Mouse (Mus musculus) megakaryocyte, adult 5-6 weeks (primary cell): ENCODE measurements around the gene Tdrd3. TPM values are rescaled to one million over a fixed set of nuclear protein-coding genes. Genes with fewer than 3 reads are reported as not detected.

Source experiments
- ATAC-seq: 2 replicates; pipeline ENCODE4 v1.8.0; 2016; ENCODE audit warnings: mild to moderate bottlenecking, inconsistent platforms; ENCODE audit not compliant: poor library complexity, severe bottlenecking
- total RNA-seq, 2 experiments: library from RNA; stranded (forward) in 1 of 2; stranded (reverse) in 1 of 2; fragments of 153-499, 151-499 nt in 1 of 2; fragments of 221-1000, 200-1000 nt in 1 of 2; gene quantifications; 2 replicates each; pipeline versions ENCODE4 v1.2.3 to v1.2.4; 2015 to 2017

Gene Tdrd3
- total RNA-seq, 2 experiments from 2014 or later: 12.7 to 18.2 TPM

DNA sequence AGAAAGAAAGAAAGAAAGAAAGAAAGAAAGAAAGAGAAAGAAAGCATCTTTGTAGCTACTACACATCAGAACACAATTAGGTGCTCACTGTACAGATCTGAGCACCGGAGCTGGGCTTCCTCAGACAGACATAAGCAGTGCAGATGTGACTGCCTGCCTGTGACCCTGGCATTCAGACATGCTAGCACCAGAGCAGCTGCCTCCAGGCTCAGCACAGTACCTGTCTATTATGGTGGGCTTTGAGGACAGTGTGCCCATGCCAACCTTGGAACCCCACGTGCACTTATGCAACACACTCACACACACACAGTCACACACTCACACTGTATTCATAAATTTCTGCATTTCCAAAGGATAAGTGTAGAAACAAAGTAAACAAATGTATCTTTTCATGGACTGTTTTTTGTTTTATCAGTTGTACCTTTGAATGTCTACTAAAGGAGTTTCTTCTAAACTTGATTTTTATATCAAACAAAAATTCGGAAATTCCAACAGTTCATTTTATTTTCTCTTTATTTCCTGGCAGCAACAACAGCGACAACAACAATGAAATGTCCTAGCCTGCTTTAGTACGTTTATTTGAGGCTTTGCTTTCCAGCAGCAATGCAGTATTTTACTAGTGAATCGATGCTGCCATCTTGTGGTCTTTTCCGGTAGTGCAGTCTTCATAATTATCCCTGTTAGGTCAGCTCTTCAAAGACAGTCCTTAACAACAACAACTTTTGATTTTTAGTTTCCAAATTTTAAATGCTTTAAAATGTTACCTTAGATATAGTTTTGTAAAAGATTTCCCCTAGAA lies 35.4 kb downstream of the Tdrd3 start:
- peak; percentile 96 for ATAC-seq

DNA sequence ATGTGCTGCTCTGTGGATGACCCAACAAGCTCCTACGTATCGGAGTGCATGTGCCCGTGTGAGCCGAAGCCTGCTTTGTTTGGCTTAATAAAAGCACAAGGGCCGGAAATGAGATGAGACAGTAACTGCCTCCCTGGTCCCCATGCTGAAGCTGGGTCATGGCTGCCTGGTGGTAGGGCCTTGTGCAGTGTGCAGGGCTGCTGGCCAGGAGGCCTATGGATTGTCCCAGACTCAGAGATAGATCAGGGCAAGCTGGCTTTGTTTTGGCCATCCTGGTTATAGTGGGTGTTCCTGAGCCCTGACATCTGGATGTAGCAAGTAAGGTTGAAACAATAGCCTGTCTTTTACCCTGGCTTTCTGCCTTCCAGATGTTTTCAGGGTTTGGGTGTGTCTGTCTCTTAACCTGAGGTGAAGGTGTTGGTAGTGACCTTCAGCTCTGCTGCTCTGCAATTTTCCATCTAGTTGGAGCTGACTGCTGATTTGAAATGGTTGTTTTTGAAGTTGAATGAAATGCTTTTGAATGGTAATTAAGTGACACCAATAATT lies 39.3 kb downstream of the Tdrd3 start:
- no peak for ATAC-seq

DNA sequence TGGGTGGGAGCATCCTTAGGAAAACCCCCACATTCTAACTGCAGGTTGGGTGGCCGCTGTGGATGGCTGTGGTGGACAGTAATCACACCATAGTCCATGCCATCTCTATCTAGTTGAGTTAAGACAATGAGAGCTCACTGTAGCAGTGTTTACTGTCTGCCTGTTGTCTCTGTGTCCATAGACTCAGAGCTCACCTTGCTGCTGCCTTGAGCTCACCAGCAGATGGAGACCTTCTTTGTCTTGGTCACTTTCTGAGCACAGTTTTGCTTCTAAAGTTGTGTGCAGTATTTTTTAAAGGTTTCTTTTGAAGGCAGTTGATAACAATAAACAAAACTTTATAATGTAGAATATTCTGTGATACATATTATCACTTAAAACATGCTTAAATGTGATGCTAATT lies 43.3 kb downstream of the Tdrd3 start:
- no peak for ATAC-seq

DNA sequence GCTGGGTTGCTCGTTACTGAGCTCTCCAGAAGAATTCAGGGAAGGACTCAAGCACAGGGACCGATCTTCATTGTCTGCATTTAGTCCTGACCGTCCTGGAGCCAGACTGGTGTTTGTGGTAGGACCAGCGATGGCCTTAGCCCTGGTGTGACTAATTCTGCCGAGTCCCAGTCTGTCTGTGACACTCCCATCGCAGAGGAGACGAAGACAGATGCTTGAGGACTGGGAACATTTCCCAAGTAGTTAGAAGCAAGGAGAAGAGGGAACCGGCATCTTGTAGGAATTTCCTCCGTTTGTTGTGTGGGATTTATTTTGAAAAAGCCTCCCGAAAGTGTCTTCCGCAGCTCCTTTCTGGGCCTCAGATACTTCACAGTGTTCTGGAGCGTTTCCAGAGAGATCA lies 45.1 kb downstream of the Tdrd3 start:
- ATAC-seq: no peak

DNA sequence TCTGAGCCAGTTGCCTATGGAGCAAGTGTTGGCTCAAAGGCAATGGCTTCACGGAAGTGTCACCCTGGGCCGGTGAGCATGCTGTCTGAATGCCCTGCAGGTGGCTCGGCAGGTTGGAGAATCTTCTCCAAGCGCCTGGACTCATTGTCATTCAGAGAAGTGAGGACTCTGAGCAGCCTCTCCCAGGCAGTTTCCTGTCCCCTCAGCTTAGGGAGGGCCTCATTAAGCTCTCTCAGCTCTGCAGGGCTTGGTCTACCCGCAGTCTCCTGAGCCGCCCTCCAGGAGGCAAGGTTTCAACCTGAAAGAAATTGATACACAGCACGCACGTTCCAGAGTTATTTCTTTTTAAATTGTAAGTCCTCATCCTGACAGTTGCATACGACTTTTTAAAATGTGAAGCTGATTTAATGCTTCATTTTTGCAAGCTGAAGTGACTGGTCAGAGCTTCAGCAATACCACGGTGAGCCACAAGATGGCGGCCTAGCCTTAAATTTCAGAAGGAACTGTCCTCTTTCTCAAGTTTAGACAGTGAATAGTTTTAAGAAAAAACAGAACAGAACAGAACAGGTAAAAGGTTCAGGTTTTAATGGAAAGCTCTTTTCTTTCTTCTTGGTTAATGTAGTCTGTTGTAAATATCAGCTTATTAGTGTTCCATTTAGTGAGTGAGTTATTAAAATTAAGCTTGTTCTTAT lies 47.7 kb downstream of the Tdrd3 start:
- ATAC-seq: peak; percentile 91

DNA sequence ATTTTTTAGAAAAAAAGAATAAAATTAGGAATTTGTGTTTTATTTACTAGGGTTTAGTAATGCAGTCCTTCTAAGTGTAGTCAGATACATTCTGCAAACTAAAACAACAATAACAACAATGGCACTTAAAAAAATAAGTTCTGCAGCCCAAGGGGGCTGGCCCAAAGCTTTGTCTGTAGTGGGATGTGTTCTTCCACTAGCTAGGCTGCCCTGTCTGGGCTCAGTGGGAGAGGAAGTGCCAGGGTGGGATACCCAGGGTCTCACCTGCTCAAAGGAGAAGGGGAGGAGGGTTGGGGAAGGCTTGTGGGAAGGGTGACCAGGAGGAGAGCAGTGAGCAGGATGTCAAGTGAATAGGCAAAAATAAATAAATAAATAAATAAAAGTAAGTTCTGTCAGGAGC lies 48.2 kb downstream of the Tdrd3 start:
- no peak for ATAC-seq

DNA sequence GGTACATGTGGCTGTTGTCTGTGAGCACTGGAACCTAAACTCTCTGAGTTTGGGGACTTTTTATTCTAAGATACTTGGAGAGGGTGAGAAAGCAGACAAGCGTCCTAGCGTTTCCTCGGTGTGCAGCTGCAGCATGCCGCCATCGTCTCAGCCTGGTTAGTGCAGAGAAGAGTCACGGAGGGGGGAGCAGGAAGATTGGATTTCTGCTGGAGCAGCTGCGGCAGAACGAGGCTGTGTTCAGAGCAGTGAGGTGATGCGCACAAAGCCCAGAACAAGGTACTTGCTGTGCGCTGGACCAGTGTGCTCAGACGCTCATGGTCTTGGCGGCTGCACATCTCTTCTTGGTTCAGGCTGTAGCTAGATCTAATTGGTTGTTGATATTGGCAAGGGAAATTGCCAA lies 51.1 kb downstream of the Tdrd3 start:
- ATAC-seq: no peak

DNA sequence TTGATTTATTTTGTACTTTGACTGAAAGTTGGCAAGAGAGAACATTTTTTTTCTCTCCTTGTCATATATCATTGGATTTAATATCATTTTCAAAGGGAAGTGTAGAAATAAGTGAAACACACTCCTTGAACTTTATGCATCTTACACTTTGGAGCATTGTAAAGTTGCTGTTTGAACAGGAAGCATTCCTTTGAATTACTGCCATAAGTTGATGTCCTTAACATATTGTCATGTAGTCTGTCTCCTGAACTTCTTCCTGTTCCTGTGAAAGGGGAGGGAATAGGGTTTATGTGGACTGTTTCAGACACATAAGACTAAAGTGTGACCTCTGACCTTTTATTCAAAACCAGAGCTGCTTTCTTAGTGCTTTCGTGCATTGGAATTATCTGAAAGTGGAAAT lies 55.1 kb downstream of the Tdrd3 start:
- ATAC-seq: no peak

DNA sequence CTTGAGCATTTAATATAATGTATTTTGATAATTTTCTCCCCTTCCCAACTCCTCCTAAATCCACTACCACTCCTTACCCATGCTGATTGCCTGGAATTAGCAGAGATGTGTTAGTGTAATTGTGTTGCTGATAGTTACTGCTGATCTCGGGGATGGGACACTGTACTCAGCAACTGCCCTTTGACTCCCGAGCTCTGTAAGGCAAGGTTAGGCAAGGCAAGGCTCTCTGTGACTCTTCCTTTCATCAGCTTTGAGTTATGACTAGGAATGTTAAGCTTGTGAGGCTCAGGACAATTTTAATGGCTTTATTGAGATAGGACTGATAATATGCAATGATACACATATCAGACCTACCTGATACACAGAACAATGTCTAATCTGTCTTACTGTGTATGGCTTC lies 56.3 kb downstream of the Tdrd3 start:
- ATAC-seq: no peak

DNA sequence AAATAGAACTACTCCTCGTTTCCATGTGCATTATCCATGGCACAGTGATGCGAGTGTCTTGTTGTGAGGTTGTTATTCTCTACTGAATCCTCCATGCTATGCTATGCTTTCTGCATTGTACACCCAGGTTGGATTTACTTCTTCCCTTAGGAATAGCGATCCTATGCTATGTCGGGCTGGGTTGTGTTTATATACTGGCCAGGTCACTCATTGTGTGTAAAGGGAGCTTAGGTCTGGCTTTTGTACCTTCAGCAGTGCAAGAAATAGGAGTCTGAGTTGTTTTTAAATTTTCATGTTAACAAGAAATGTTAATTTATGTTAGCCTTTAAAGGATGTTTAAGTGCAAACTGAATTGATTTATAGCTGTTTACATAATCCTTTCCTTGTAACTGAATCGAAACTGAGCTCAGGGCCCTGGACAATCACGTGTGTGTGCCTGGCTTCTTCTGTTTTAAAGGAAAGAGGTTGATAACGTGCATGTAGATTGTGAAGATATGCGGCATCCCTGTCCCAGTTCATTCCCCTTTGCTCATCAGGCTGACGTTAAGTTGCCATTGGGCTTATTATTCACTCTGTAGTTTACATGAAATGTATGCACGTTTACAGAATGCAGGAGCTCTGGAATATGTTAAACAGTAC lies 59.4 kb downstream of the Tdrd3 start:
- ATAC-seq: no peak

DNA sequence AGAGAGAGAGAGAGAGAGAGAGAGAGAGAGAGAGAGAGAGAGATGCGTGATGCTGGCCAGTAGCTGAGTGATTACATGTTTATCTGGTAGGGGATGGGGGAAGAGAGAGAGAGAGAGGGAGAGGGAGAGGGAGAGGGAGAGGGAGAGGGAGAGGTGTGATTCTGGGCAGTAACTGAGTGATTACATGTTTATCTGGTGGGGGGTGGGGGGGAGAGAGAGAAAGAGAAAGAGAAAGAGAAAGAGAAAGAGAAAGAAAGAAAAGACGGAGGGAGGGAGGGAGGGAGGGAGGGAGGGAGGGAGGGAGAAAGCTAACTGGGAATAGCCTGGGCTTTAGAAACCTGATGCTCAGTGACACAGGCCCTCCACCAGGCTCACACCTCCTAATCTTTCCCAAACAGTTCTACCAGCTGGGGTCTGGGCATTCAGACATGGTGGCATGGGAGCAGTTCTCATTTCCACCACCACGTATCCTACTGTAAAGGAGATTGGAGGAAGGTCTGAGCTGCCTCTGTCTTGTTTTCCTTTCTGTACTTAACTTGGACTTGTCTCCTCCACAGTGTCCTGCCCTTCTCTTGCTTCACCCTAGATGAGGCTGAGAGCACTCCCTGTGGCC lies 62.0 kb downstream of the Tdrd3 start:
- no peak for ATAC-seq

DNA sequence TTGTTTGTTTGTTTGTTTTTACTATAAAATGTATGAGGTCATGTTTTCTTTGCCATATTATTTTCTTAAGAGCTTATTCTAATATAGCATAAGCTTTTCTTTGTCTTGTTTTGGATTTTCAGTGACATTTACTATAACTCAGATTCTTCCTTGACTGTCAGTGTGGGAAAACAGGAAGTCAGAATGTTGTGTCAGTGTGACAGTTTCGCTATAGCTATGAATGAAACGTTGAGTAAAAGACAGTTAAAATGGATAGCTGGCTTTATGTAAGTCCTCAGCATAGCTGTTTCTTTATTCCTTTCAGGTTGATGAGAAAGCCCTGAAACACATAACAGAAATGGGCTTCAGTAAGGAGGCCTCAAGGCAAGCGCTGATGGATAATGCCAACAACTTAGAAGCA lies 69.4 kb downstream of the Tdrd3 start:
- peak; percentile 62; the same call in 1 of the 2 replicates for ATAC-seq

DNA sequence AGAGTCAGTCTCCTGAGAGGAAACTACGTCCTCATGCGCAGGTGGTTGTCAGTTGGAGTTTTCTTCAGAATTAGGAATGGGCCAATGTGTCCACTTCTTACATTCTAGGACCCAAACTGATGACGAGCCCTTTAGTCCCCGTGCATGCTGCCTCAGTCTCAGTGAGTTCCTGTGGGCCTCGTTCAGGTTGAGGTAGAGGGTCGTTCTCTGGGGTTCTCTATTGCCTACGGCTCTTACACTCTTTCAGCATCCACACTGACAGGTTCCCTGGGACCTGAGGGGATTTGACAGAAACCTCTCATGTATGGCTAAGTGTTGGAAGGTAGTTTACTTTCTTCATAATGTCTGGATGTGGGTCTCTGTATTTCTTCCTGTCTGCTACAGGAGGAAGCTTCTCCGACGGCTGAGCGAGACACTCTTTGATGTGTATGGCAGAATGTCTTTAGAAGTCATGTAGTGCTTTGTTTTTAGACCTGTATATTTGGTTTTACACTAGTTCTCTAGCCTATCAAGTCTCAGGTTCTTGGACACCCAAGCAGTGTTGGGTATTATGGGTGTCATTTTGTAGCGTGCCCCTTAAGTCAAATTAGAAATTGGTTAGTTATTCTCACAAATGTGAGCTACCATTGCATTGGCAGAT lies 81.6 kb downstream of the Tdrd3 start:
- ATAC-seq: no peak

DNA sequence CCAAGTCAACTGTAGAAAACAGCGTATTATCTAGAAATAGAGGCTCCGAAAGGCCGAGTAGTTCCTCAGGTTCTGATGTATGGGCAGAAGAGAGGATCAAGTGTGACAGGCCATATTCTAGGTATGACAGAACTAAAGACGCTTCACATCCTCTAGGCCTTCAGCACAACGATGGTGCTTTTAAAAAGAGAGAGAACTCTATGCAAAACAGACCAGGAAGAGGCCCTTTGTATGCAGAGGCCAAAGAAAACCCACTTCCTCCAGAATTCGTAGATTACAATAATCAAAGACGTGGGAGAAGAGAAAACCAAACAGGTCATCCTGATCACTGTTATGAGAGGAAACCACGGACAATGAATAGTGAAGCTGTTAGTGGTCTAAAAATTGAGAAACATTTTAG lies 89.5 kb downstream of the Tdrd3 start:
- no peak for ATAC-seq

DNA sequence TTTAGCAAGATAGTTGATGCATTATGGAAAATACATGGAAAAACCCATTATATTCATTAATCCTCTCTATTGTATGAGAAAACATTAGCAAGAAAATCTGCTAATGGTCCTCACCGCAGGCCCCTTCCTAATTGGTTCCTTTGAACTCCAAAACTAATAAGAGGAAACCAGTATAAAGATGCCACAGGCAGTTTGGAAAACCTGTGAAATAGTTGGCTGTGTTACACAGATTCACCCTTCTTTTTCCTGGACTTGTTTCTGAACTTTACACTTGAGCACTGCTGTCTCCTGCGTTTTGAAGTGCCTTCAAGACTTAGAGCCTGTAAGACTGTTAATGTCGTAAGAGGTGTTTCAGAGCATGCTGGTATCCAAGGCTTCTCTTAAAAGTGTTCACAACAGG lies 98.8 kb downstream of the Tdrd3 start:
- no peak for ATAC-seq

DNA sequence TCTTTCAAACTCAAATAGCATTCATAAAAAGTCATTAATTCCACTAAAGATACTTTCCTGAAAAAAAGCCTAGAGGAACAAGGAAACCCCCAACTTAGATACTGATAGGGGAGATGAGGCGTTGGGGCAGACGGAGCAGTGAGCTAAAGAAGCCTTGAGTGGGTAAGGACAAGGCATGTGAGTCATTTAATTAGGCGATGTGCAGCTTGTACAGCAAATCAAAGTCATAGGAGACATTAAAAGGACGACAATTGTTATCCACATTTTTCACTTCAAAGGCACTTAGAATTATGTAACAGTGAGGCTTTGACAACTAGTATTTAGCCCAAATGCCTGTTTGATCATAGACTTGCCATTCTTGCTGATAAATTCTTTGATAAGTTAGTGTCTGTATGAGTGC lies 100.9 kb downstream of the Tdrd3 start:
- no peak for ATAC-seq

DNA sequence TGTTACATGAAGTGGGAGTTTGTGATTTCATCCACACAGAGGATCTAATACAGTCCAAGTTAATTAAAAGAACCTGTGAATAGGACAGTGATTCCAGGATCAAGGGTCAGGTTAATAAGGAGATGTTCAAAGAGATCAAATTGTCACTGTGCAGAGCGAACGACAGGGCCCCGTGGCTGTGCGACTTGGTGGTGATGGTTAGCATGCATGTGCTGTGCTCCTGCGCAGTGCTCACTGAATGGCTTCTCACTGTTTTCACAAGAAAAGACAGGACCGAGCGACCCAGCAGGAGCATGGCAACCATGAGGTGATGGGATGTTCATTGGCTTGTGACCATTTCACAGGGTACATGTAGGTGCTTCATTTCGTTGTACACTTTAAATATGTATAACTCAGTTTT lies 115.4 kb downstream of the Tdrd3 start:
- no peak for ATAC-seq

DNA sequence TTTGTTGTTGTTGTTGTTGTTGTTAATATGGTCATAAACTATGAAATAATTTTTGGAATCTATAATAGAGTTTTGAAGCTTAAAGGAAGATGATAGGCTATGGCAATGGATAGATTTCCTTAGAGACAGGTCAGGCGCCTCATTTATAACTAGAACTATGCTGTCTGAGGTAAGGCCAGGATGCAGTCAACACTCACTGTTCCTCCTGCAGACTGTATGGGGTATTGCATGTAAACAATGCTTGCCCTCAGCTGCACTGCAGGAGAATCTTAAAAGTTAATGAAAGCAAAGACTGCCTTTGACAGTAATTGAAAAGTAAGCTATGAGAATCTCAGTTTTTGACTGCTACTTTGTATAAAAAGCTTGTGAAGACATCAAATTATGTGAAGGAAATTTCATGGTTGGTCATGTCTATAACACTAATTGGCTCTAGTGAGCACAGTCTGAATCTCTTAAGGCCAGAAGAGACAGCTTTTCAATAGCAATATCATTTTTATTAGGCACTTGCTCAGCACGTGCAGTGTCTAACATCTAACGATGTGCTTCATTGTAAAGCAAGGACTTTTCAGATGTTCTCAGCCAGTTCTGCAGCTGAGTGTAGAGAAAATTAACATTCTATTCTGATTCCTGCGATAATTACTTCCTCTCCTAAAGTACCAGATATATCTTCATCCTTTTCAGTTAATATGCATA lies 120.8 kb downstream of the Tdrd3 start:
- no peak for ATAC-seq

DNA sequence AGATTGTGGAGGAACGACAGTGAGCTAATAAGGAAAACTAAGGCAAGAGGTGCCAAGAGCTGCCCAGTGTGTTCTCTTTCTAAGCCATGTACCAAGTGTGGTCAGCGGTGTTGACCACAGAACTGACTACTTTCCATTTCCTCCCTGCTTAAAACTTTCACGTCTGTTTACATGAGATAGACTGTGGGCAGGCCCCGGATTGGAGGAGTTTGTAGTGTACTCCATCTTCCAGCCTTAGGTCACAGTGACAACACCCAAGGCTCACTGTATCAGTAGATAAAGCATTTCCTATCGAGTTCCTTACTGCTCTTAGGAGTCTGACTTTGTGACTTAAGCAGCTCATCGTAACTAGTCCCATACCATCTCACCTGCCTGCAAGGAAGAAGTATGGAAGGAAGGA lies 133.5 kb downstream of the Tdrd3 start:
- no peak for ATAC-seq

DNA sequence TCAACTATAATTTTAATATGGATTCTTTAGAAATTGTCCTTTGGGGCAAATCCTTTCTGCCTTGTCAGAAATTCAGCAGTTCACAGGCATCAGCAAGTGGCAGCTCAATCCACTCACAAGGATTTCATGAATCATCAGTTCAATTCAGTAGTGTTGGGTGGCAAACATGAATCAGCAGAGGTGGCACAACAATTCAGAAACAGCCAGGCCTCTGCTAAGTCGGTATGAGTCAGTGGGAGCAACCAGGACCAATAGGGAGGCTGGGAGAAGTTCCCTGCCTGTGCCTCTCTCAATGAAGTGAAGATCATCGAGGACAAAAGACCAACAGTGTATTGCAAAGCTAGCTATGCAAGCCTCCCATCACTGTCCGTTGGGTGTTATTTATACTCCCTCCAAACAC lies 135.8 kb downstream of the Tdrd3 start:
- ATAC-seq: no peak
